Mouse (Mus musculus): ENCODE measurements at regions not wholly inside any gene's neighbourhood (a gene's known extent, or its start where the extent isn't known, plus 50 kb on each side); places are given as distances from the start of the nearest gene placed in this dataset.

DNA sequence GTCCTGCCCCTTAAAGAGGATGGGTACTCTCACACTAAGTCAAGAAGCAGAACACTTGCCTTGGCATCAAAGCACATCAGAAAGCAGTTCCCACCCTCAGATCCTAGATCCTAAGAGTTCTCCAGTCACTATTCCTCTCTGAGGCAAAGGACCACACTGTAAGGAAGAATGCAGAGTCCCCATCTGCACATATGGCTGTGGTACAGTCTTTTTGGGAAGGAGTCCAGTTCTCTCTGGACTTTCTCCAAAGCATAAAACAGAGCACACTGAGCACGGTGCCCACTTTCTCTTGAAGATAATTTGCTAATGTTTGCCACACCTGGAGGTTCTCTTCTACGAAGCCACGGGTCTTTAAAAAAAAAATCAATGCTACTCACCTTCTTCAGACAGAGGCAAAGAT is 238.7 kb upstream of the Lrrn1 start:
- no peak for ATAC-seq (replicated peaks; ENCODE audit: low FRiP score, poor library complexity, severe bottlenecking)

DNA sequence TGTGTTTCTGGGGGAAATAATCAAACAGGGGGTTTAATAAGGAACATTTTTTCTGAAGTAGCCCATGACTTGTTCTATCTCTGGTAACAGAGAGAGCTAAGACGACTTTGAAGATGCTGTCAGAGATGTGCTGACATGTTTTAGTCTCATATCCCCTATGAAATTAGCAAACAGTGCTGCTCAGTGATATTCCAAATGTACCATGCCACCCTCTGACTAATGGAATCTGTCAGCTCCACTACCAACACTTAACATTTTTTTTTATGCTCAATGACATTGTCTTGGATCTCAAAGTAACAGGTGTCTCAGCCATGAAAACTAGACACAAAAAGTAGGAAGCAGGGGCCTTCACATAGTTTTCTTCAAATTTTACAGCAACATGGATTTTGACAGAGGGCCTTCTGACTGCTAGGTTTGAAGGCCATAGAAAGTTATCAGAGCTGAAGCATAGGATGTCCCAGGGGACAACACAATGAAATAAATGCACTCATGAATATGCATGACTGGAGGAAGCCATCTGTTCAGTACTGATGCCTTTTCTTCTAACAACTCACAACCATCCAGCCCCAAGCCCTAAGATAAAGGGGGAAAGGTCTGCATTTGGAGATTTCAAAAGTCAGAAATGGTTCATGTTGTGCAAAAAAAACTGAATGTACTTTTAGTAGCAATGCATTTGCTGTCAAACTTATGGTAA is 225.7 kb upstream of the Lrrn1 start:
- ATAC-seq (replicated peaks; ENCODE audit: low FRiP score, poor library complexity, severe bottlenecking), result no peak

GRCm38 (mm10) chr6:107319565-107319964 is 210.0 kb upstream of the Lrrn1 start:
- ATAC-seq (replicated peaks; ENCODE audit: low FRiP score, poor library complexity, severe bottlenecking), result no peak

GRCm38 (mm10) chr6:107350503-107350902 is 179.1 kb upstream of the Lrrn1 start:
- ATAC-seq (replicated peaks; ENCODE audit: low FRiP score, poor library complexity, severe bottlenecking), result no peak

DNA sequence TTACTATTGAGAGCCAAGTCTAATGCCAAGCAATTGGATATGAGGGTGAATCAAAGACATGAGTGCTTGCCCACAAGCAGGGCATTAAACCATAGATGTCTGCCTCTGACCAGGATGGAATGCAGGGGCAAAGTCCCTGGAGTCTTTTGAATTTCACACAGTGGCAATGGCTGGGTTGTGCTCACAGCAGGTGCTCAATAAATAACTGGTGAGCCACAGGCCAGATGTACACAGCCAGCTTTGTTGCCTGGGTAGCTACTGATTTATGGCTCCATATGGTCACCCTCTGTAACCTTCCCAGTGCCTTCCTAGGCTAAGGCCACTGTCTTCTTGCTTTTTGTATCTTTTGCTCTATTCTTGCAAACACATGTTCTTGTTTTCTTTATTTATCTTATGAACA is 154.3 kb upstream of the Lrrn1 start:
- no peak for ATAC-seq (replicated peaks; ENCODE audit: low FRiP score, poor library complexity, severe bottlenecking)

DNA sequence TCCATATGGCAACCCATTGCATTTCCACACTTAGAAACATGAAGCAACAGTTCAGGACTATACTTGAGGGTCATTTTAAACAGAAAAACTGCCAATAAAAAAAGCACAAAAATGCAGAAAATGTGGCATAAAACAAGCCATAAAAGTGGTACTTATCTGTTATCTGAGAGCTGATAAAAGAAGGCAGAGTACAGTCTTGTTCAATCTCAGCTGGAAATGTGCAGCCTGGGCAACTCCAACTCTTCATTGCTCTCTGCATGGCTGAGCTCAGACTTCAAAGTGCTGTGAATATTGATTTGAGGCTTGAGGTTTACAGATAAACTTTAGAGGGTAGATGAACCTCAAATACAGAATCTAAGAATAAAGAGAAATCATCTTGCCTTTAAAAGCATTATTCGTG is 151.1 kb upstream of the Lrrn1 start:
- ATAC-seq (replicated peaks; ENCODE audit: low FRiP score, poor library complexity, severe bottlenecking), result no peak

DNA sequence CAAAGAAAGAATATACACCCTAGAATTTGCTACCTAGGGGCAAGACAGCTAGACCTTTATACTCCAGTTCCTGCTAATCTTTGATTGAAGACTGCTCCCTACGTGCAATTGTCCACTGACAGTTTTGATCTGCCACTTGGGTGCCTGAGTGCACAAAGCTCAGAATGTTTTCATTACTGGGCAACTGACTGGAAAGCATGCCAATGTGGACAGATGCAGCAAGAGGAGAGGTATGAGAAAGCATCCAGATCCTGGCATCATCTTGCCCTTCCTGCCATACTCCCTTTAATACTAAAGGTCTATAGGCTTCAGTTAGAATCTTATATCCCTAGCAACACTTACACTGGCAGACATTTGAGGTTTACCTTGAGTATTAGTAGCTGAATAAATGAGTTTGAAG is 148.9 kb upstream of the Lrrn1 start:
- no peak for ATAC-seq (replicated peaks; ENCODE audit: low FRiP score, poor library complexity, severe bottlenecking)

- no peak for ATAC-seq (replicated peaks; ENCODE audit: low FRiP score, poor library complexity, severe bottlenecking)
Measured at GRCm38 (mm10) chr6:107386094-107386678, 143.4 kb upstream of the Lrrn1 start.

DNA sequence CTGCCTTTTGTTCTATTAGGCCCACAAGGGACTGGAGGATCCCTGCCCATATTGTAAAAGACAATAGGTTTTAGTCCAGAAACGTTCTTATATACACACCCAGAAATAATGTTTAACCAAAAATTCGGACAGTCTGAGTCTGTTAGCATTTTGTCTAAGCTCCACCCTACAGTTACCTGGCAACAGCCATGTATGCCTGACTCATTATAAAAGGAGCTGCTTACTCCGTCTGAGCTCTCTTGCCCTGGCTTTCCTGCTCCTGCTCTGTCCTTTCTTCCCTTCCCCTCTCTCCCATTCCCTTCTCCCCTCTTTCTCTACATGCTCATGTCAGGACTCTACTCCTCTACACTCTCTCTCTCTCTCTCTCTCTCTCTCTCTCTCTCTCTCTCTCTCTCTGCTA is 139.7 kb upstream of the Lrrn1 start:
- no peak for ATAC-seq (replicated peaks; ENCODE audit: low FRiP score, poor library complexity, severe bottlenecking)

DNA sequence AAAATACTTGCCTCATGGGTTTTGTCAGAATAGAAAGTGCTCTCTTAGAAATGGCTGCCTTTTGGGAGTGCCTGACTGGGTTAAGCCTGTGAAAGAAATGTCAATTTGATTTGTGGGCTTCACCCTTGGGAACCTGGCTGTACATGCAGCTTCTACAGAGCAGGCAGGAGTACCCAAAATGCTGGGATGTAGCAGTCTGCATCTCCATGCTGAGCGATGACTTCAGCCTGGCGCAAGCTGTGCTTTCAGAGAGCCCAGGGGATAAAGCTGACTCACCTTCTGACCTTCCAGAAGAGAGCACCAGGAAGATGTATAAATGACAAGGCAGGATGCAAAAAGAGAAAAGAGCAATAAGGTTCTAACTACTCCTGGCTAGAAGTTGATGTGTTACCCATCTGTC is 135.0 kb upstream of the Lrrn1 start:
- no peak for ATAC-seq (replicated peaks; ENCODE audit: low FRiP score, poor library complexity, severe bottlenecking)

- no peak for ATAC-seq (replicated peaks; ENCODE audit: low FRiP score, poor library complexity, severe bottlenecking)
Measured at GRCm38 (mm10) chr6:107415766-107416165, 113.8 kb upstream of the Lrrn1 start.

- no peak for ATAC-seq (replicated peaks; ENCODE audit: low FRiP score, poor library complexity, severe bottlenecking)
Measured at GRCm38 (mm10) chr6:107422091-107422490, 107.5 kb upstream of the Lrrn1 start.

DNA sequence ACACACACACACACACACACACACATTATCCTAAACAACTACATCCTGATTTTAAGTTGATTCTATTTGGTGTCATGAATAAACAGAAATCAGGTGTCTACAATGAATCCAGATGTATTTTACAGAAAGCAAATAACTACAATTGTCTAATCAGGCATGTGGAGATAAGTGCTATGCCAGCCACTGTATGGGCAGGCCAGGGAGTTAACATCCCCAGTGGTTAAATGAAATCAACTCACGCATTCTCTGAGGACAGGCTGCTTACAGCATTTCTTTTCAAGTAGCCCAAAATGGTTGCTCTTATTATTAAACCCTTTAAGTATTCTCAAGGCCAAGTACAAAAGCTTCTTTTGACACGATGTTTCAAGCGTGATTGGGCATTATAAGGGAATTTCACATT is 103.0 kb upstream of the Lrrn1 start:
- ATAC-seq (replicated peaks; ENCODE audit: low FRiP score, poor library complexity, severe bottlenecking), result no peak

- ATAC-seq (replicated peaks; ENCODE audit: low FRiP score, poor library complexity, severe bottlenecking), result no peak
Measured at GRCm38 (mm10) chr6:107431033-107431432, 98.5 kb upstream of the Lrrn1 start.

- no peak for ATAC-seq (replicated peaks; ENCODE audit: low FRiP score, poor library complexity, severe bottlenecking)
Measured at GRCm38 (mm10) chr6:107442058-107442457, 87.5 kb upstream of the Lrrn1 start.

GRCm38 (mm10) chr6:107444336-107444735 is 85.2 kb upstream of the Lrrn1 start:
- ATAC-seq (replicated peaks; ENCODE audit: low FRiP score, poor library complexity, severe bottlenecking), result no peak

GRCm38 (mm10) chr6:107459220-107459619 is 70.3 kb upstream of the Lrrn1 start:
- no peak for ATAC-seq (replicated peaks; ENCODE audit: low FRiP score, poor library complexity, severe bottlenecking)

DNA sequence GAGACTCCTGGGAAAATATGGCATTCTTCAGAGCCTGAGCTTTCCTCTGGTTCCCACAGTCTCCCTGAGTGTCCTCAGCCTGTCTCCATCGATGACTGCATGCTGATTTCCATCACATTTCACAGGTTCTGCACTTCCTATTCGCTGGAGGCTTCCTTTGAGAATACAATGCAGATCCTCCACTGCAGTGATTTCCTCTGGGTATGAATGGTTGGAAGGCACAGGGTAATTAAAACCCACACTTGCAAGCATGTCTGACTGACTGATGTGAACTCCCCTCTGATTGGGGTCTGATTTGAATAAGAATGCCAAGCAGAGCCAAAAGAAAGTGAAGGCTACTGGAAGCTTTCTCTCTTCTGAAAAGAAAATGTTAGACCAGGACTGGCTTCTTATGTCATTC is 67.1 kb upstream of the Lrrn1 start:
- ATAC-seq (replicated peaks; ENCODE audit: low FRiP score, poor library complexity, severe bottlenecking), result no peak

GRCm38 (mm10) chr6:107473395-107473794 is 56.2 kb upstream of the Lrrn1 start:
- no peak for ATAC-seq (replicated peaks; ENCODE audit: low FRiP score, poor library complexity, severe bottlenecking)

DNA sequence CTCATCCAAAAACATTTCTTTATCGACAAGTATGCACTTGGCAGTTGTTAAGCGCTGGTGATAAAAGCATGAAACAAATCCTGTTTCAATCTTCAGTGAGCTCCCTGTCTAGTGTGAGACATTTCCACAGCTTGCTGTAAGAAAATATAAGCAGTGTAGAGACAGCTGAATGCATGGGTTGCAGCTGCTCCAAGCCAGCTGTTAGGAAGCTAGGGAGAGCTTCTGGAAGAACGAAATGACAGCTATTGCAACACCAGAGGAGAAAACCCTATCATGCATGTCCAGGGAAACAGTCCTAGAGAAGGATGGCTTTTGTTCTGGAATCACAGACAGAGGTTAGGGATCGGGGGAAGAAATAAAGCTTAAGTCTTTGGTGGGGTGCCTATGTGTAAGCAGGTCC is 55.4 kb upstream of the Lrrn1 start:
- no peak for ATAC-seq (replicated peaks; ENCODE audit: low FRiP score, poor library complexity, severe bottlenecking)

Measured in erythroblast, adult 5-6 weeks (primary cell).